Mouse (Mus musculus): ENCODE results near the gene Cyp2d22.
A peak's percentile ranks its signal among the peaks of the same experiment; 100 is the strongest.

Cyp2d22 gene

GRCm38 (mm10) chr15:82346580-82347302 is 33.3 kb downstream of the Cyp2d22 start:
- no peak for DNase-seq (ENCODE audit: low spot score)

GRCm38 (mm10) chr15:82345820-82346470 is 34.1 kb downstream of the Cyp2d22 start:
- DNase-seq (ENCODE audit: low spot score): peak; percentile 99

GRCm38 (mm10) chr15:82344971-82345370 is 35.1 kb downstream of the Cyp2d22 start:
- no peak for DNase-seq (ENCODE audit: low spot score)

- DNase-seq (ENCODE audit: low spot score): no peak
These were observed 36.4 kb downstream of the Cyp2d22 start for GRCm38 (mm10) chr15:82343368-82344287.

GRCm38 (mm10) chr15:82342543-82342935 is 37.5 kb downstream of the Cyp2d22 start:
- no peak for DNase-seq (ENCODE audit: low spot score)

- no peak for DNase-seq (ENCODE audit: low spot score)
These were observed 38.2 kb downstream of the Cyp2d22 start for GRCm38 (mm10) chr15:82341675-82342542.

- peak; percentile 47 for DNase-seq (ENCODE audit: low spot score)
These were observed 39.0 kb downstream of the Cyp2d22 start for GRCm38 (mm10) chr15:82341036-82341501.

GRCm38 (mm10) chr15:82340414-82341035 is 39.5 kb downstream of the Cyp2d22 start:
- no peak for DNase-seq (ENCODE audit: low spot score)

- DNase-seq (ENCODE audit: low spot score): no peak
These were observed 40.3 kb downstream of the Cyp2d22 start for GRCm38 (mm10) chr15:82339634-82340254.

- DNase-seq (ENCODE audit: low spot score): no peak
These were observed 40.9 kb downstream of the Cyp2d22 start for GRCm38 (mm10) chr15:82339150-82339549.

- DNase-seq (ENCODE audit: low spot score): peak; percentile 97
These were observed 41.4 kb downstream of the Cyp2d22 start, which contains the start of the genes Naga, Pheta2 and Smdt1 for GRCm38 (mm10) chr15:82338593-82339112. TSS of gene Naga (minus strand) at chr15:82338925. TSS of gene Pheta2 (plus strand) at chr15:82338942. TSS of gene Smdt1 (plus strand) at chr15:82338959.

- DNase-seq (ENCODE audit: low spot score): no peak
These were observed 42.2 kb downstream of the Cyp2d22 start for GRCm38 (mm10) chr15:82337875-82338274.

- DNase-seq (ENCODE audit: low spot score): no peak
These were observed 43.4 kb downstream of the Cyp2d22 start for GRCm38 (mm10) chr15:82336629-82337028.

- DNase-seq (ENCODE audit: low spot score): no peak
These were observed 44.9 kb downstream of the Cyp2d22 start for GRCm38 (mm10) chr15:82335194-82335593.

- DNase-seq (ENCODE audit: low spot score): no peak
These were observed 54.7 kb downstream of the Cyp2d22 start for GRCm38 (mm10) chr15:82325382-82325781.

- DNase-seq (ENCODE audit: low spot score): no peak
These were observed 57.9 kb downstream of the Cyp2d22 start for GRCm38 (mm10) chr15:82322195-82322594.
